Mouse (Mus musculus) central nervous system, embryonic 11.5 days (tissue): ENCODE measurements around the gene Cnst. TPM values are rescaled to one million over a fixed set of nuclear protein-coding genes. Genes with fewer than 3 reads are reported as not detected.

Source experiments
- polyA plus RNA-seq: library from polyadenylated mRNA; depleted of rRNA; stranded (reverse); fragments of >200 nt; gene quantifications from 2 replicates; pipeline ENCODE4 v1.2.3, GENCODE M21; 2012; rRNA removed

The Cnst gene
- 20.4 and 22.8 TPM in 2 replicates for polyA plus RNA-seq

DNA sequence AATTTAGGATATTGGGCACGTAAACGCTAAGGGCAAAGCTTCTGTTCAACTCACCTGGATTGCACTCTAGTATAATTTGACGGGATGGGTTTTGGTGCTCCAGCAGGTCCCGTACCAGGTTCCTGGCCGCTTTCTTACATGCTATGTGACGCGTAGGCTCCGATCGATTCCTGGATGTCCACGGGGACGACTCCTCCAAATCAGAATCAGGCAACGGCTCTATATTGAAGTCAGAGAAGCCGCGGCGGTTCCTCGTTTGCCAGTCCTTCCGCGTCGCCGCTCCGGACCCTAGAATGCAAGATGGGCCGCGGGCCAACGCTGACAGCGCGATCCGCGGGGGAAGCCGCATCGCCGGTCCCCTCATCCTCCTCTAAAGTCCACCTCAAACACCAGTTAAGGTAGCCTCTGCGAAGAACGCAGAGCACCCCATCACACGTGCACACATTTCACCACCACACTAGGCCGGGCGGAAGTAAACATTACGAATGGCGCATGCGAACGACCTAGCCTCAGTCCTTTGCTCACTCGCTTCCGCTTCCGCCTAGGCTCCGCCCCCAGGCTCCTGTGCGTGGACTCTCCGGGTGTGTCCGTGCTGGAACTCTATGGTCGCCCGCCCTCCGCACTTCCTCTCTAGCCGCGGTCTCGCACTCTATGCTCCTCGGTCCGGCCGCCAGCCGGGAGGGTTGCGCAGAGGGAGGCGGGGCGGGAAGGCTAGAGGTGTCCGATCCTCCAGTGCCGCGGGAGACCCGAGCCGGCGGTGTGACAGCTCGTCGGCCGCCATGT lies at the start of gene Cnst, which contains the start of gene Tfb2m:
Cnst (plus strand) TSS at position 603 of the 783 bp plus-strand sequence.
Tfb2m (minus strand) TSS at position 500 of the 783 bp plus-strand sequence.

DNA sequence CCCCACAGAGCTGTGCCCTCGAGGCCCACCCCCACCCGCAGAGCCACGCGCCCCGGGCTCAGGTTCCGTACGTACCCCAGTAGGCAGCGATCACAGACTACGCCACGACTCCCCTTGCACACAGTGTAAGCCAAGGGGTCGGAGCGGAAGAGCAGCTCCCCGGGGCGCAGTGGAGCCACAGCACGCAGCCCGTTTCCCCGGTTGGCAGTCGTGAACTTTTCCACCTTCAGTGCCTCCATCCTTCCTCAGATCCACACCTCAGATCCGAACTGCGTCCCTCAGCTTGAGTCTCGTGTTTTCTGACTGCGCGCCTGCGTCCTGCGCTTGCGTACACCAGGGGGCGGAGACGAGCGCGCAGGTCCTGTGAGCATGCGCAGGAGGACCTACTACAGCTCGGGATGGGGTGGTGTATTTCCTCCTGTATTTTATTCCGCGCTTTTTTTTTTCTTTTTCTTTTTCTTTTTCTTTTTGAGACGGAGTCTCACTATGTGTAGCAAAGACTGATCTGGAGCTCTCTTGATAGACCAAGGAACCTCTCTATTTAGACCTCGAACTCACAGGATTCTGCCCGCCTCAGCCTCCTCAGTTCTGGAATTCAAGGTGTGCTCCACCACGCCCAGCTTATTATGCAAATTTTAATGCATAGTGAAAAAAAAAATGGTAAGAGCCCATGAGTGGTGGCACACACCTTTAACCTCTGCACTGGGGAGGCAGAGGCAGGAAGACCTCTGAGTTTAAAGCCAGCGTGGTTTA lies 28.3 kb upstream of the Cnst start, which contains the start of gene Smyd3:
Smyd3 (minus strand) TSS at position 329 of the 753 bp plus-strand sequence.

DNA sequence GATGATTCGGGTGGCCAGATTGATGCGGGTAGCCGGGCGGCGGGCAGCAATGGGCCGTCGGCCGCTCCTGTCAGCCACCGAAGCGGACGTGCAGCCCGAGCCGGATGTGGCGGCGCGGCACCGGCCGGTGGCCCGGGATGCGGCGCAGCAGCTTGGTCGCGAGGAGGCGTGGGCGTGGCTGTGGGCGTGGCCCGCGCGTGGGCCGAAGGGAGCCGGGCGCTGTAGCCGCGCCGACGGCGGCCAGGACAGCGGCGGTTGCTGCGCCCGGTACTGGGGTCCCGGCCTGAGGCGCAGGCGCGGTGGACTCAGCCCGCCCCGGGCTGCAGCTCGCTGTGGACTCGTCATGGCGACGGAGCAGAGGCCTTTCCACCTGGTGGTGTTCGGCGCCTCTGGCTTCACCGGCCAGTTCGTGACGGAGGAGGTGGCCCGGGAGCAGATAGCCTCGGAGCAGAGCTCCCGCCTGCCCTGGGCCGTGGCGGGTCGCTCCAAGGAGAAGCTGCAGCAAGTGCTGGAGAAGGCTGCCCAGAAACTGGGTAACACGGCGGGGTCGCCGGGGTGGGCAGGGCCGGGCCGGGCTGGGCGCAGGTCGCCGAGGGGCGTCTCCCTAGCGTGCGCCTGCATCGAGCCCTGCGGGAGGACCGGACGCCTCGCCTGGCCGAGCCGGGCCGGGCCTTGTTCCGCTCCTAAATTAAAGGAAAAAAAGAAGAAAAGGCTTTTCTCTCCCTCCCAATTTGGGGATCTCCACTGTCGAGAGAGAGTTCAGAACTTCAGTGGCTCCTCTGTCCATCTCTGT lies 122.0 kb downstream of the Cnst start, which contains the start of gene Sccpdh:
Sccpdh (plus strand) TSS at position 198 of the 793 bp plus-strand sequence.

Other genes starting within 250 kb of the Cnst start
- gene Smyd3, start 28.3 kb upstream of the Cnst start, polyA plus RNA-seq = 9.8 and 10.7 TPM in 2 replicates
- gene Tfb2m, start 103 bp upstream of the Cnst start, polyA plus RNA-seq = 16.6 and 20.5 TPM in 2 replicates
- gene Sccpdh, start 121.8 kb downstream of the Cnst start, polyA plus RNA-seq = 43.2 and 51.2 TPM in 2 replicates
- 0.02 and 0.07 TPM in 2 replicates for gene Kif28, start 198.9 kb downstream of the Cnst start, polyA plus RNA-seq